Mouse (Mus musculus): Measurements from ENCODE around the gene Mast2.

- TF ChIP-seq EP300 (IDR thresholded peaks at IDR 0.05; ENCODE audit: low read depth) (no peak), CTCF (IDR thresholded peaks at IDR 0.05; ENCODE audit: low read depth) (no peak)
Measured at GRCm38 (mm10) chr4:116449951-116450350, 14.0 kb downstream of the Mast2 start.

Measured in liver, postnatal 0 days (tissue).